Mouse (Mus musculus): ENCODE data around the gene Ccdc158. TPM values are rescaled to one million over a fixed set of nuclear protein-coding genes. Genes with fewer than 3 reads are reported as not detected.

Ccdc158 gene
- total RNA-seq, 1 experiment, result 0.94 TPM

DNA sequence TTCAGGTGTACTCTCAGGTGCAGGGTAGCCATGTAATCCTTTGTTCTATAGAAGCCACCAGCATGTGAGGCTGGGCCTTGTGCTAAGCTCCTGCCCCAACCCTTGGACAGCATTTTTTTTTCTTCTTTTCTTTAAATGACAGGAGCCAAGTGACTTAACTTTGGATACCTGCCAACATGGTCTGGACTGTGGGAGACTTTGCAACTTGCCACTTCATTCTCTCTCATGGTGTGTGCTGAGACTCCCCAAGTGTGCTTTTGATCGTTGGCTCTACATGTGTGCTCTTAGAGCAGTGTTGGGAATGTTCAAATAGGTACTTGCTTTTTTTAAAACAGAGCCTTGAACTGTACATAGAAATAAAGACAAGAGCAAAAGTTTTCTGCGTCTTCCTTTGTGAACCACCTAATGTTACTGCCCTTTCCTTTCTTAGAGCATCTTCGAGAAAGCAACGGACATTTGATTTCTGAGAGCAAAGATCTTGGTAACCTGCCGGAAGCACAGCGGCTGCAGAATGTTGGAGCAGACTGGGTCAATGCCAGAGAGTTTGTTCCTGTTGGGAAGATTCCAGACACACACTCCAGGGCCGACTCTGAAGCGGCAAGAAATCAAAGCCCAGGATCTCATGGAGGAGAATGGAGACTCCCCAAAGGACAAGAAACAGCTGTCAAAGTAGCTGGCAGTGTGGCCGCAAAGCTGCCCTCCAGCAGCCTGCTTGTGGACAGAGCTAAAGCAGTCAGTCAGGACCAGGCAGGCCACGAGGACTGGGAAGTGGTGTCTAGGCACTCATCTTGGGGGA, 70.4 kb downstream of the Ccdc158 start:
- Histone ChIP-seq H3K9ac (ENCODE audit: insufficient read depth, low read depth, low read length, poor library complexity, severe bottlenecking) (no peak overlapping the region), H3K9me3 (ENCODE audit: control insufficient read depth, insufficient read depth, low read depth, low read length) (no peaks in the 10 kb centered on the region), H3K27ac (ENCODE audit: insufficient read depth, low read depth, low read length, poor library complexity, severe bottlenecking) (no peak overlapping the region), H3K36me3 (ENCODE audit: control insufficient read depth, insufficient read depth, low read length, poor library complexity, severe bottlenecking) (no peaks in the 10 kb centered on the region), H3K4me1 (ENCODE audit: control insufficient read depth in 2 of 2, insufficient read depth in 2 of 2, low read length in 2 of 2, poor library complexity in 1 of 2) (no peaks in the 10 kb centered on the region), H3K4me3 (ENCODE audit: insufficient read depth in 1 of 2, low read depth in 1 of 2, low read length in 2 of 2, poor library complexity in 1 of 2, severe bottlenecking in 1 of 2) (no peak overlapping the region)
- no peak for TF ChIP-seq MAFK (IDR thresholded peaks at IDR 0.05; ENCODE audit: insufficient read depth, low read depth, low read length)
- TF ChIP-seq ZC3H11A (IDR thresholded peaks at IDR 0.05; ENCODE audit: borderline replicate concordance, low read depth, low read length), result no peak
- no peak for TF ChIP-seq HCFC1 (IDR thresholded peaks at IDR 0.05; ENCODE audit: borderline replicate concordance, insufficient read depth, low read length)
- TF ChIP-seq CHD2 (IDR thresholded peaks at IDR 0.05; ENCODE audit: low read depth, low read length), result no peak
- no peak for TF ChIP-seq ZNF384 (IDR thresholded peaks at IDR 0.05; ENCODE audit: low read depth, low read length)
- DNase-seq (ENCODE audit: low read depth, low spot score), result no peak
- in situ Hi-C loops (cut with MboI; ENCODE audit: low sequenced_read_pairs in 2 of 2, unreplicated experiment in 2 of 2), result no loop called here

DNA sequence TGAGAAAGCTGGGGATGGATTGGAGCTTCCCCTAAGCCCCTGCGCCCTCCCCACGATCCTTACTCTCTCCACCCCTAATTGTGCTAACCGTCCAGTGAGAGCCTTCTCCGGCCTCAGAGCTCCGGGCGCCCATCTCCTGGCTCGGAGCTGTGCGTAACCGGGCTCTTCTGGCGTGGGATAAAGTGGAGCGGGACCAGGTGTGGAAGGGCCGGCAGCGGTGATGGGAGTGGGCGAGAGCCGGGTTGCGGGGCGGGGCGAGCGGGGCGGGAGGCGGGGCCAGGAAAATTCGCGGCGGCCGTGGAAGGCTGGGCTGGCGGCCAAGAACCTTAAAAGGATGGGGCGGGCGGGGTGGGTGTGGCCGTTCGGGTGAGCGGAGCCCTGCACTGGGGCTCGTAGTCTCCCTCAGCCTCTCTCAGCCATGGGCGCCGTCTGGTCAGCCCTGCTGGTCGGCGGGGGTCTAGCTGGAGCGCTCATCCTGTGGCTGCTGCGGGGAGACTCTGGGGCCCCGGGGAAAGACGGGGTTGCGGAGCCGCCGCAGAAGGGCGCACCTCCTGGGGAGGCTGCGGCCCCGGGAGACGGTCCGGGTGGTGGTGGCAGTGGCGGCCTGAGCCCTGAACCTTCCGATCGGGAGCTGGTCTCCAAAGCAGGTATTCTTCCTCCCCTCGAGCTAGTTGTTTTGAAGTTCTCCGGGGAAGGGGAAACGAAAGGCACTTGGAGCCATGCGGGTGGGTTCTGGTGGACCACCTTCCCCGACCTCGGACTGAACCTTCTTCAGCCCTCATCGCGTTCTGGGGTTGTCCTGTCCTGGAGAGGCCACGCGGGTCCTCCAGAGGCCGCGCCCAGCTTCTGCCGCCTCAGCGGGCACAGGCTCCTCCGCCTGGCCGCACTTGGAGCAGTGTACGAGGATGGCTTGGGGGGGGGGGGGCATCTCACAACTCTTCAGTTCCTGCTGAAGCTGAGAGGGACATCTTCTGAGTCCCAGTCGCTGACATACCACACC, 72.1 kb downstream of the Ccdc158 start, which contains the start of gene Stbd1:
Stbd1 (plus strand) TSS at position 351 of the 1,000 bp plus-strand sequence.
- no peaks in the 10 kb centered on the region for H3K9me3 ChIP-seq (ENCODE audit: control insufficient read depth, insufficient read depth, low read depth, low read length)
- no peak for TF ChIP-seq CHD2 (IDR thresholded peaks at IDR 0.05; ENCODE audit: low read depth, low read length)
- no peak for TF ChIP-seq MAFK (IDR thresholded peaks at IDR 0.05; ENCODE audit: insufficient read depth, low read depth, low read length)
- no peak for TF ChIP-seq ZNF384 (IDR thresholded peaks at IDR 0.05; ENCODE audit: low read depth, low read length)
- no peak for TF ChIP-seq ZC3H11A (IDR thresholded peaks at IDR 0.05; ENCODE audit: borderline replicate concordance, low read depth, low read length)
- no peak for TF ChIP-seq HCFC1 (IDR thresholded peaks at IDR 0.05; ENCODE audit: borderline replicate concordance, insufficient read depth, low read length)
- no peaks in the 10 kb centered on the region for H3K4me1 ChIP-seq (ENCODE audit: control insufficient read depth in 2 of 2, insufficient read depth in 2 of 2, low read length in 2 of 2, poor library complexity in 1 of 2)
- no peaks in the 10 kb centered on the region for H3K36me3 ChIP-seq (ENCODE audit: control insufficient read depth, insufficient read depth, low read length, poor library complexity, severe bottlenecking)
- DNase-seq (ENCODE audit: low read depth, low spot score), result peak; percentile 56
- peak within 1 kb of the TSS; percentile 91 to 93 for H3K4me3 ChIP-seq (ENCODE audit: insufficient read depth in 1 of 2, low read depth in 1 of 2, low read length in 2 of 2, poor library complexity in 1 of 2, severe bottlenecking in 1 of 2)
- H3K9ac ChIP-seq (ENCODE audit: insufficient read depth, low read depth, low read length, poor library complexity, severe bottlenecking), result peak within 1 kb of the TSS; percentile 85
- in situ Hi-C loops (cut with MboI; ENCODE audit: low sequenced_read_pairs in 2 of 2, unreplicated experiment in 2 of 2), result no loop called here
- no peak within 1 kb of the TSS for H3K27ac ChIP-seq (ENCODE audit: insufficient read depth, low read depth, low read length, poor library complexity, severe bottlenecking)

DNA sequence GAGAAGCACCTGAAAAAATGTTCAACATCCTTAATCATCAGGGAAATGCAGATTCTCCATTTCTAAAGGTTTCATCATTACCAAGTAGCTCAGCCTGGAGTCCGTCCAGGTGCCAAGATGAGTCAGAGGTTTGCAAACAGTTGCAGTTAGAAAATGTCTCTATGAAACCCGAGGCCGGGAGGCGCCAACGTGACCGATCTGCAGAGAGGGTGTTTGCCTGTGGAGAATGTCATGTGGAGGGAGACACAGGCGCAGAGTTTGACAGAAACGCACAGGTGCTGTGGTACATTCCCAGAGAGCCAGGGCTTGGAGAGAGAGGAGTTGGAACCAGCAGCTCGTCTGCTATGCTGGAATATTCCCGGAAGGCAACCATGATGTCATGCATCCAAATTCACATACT, 76.0 kb downstream of the Ccdc158 start:
- Histone ChIP-seq H3K9me3 (ENCODE audit: control insufficient read depth, insufficient read depth, low read depth, low read length) (no peaks in the 10 kb centered on the region), H3K4me1 (ENCODE audit: control insufficient read depth in 2 of 2, insufficient read depth in 2 of 2, low read length in 2 of 2, poor library complexity in 1 of 2) (no peaks in the 10 kb centered on the region), H3K27ac (ENCODE audit: insufficient read depth, low read depth, low read length, poor library complexity, severe bottlenecking) (no peak overlapping the region), H3K36me3 (ENCODE audit: control insufficient read depth, insufficient read depth, low read length, poor library complexity, severe bottlenecking) (no peaks in the 10 kb centered on the region), H3K9ac (ENCODE audit: insufficient read depth, low read depth, low read length, poor library complexity, severe bottlenecking) (no peak overlapping the region), H3K4me3 (ENCODE audit: insufficient read depth in 1 of 2, low read depth in 1 of 2, low read length in 2 of 2, poor library complexity in 1 of 2, severe bottlenecking in 1 of 2) (no peak overlapping the region)
- no peak for TF ChIP-seq ZNF384 (IDR thresholded peaks at IDR 0.05; ENCODE audit: low read depth, low read length)
- TF ChIP-seq ZC3H11A (IDR thresholded peaks at IDR 0.05; ENCODE audit: borderline replicate concordance, low read depth, low read length), result no peak
- in situ Hi-C loops (cut with MboI; ENCODE audit: low sequenced_read_pairs in 2 of 2, unreplicated experiment in 2 of 2), result no loop called here
- no peak for DNase-seq (ENCODE audit: low read depth, low spot score)

DNA sequence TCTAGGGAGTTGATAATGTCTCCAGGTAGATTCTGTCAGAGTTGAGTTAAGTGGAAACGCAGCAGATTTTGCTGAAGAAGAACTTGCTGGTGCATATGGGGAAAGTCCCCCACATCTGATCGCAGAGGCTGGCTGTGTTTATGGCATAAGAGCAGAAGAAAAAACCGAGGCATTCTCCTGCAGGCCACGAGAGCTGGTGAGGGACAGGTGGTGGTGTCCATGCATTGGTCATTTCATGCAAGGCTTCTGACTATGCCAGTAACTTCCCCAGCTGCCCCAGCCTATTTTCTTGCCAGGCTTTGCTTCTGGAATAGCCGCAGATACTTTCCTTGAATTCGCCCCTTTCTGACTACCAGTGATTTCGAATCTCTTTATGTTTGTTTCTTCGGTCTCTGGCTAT, 78.2 kb downstream of the Ccdc158 start:
- H3K36me3 ChIP-seq (ENCODE audit: control insufficient read depth, insufficient read depth, low read length, poor library complexity, severe bottlenecking), result no peaks in the 10 kb centered on the region
- TF ChIP-seq MAFK (IDR thresholded peaks at IDR 0.05; ENCODE audit: insufficient read depth, low read depth, low read length) (no peak), ZNF384 (IDR thresholded peaks at IDR 0.05; ENCODE audit: low read depth, low read length) (no peak), CHD2 (IDR thresholded peaks at IDR 0.05; ENCODE audit: low read depth, low read length) (no peak), ZC3H11A (IDR thresholded peaks at IDR 0.05; ENCODE audit: borderline replicate concordance, low read depth, low read length) (no peak), HCFC1 (IDR thresholded peaks at IDR 0.05; ENCODE audit: borderline replicate concordance, insufficient read depth, low read length) (no peak)
- H3K4me1 ChIP-seq (ENCODE audit: control insufficient read depth in 2 of 2, insufficient read depth in 2 of 2, low read length in 2 of 2, poor library complexity in 1 of 2), result no peaks in the 10 kb centered on the region
- no peak for DNase-seq (ENCODE audit: low read depth, low spot score)
- no peak overlapping the region for H3K4me3 ChIP-seq (ENCODE audit: insufficient read depth in 1 of 2, low read depth in 1 of 2, low read length in 2 of 2, poor library complexity in 1 of 2, severe bottlenecking in 1 of 2)
- H3K27ac ChIP-seq (ENCODE audit: insufficient read depth, low read depth, low read length, poor library complexity, severe bottlenecking), result no peak overlapping the region
- no peak overlapping the region for H3K9ac ChIP-seq (ENCODE audit: insufficient read depth, low read depth, low read length, poor library complexity, severe bottlenecking)
- in situ Hi-C loops (cut with MboI; ENCODE audit: low sequenced_read_pairs in 2 of 2, unreplicated experiment in 2 of 2), result no loop called here
- H3K9me3 ChIP-seq (ENCODE audit: control insufficient read depth, insufficient read depth, low read depth, low read length), result no peaks in the 10 kb centered on the region

Measured in ES-E14 (cell line).